Mouse (Mus musculus) embryonic fibroblast, embryonic 13.5 days (primary cell): Measurements from ENCODE around the gene Trp73. TPM values are rescaled to one million over a fixed set of nuclear protein-coding genes. Genes with fewer than 3 reads are reported as not detected.

Source experiments
- H3K27ac ChIP-seq: 2 replicates; pipeline ENCODE4 v1.5.1; 2012; ENCODE audit warnings: low read length, control low read depth, inconsistent platforms; ENCODE audit not compliant: insufficient read depth
- H3K4me1 ChIP-seq: 2 replicates; pipeline ENCODE4 v1.6.1; 2011; ENCODE audit warnings: low read length; ENCODE audit not compliant: control insufficient read depth, insufficient read depth
- H3K4me3 ChIP-seq: 2 replicates; pipeline ENCODE4 v1.5.1; 2011; ENCODE audit warnings: mild to moderate bottlenecking, control low read depth, low read length; ENCODE audit not compliant: insufficient read depth
- CTCF ChIP-seq: IDR thresholded peaks from 2 replicates; pipeline ENCODE4 v1.5.1; 2011; ENCODE audit warnings: mild to moderate bottlenecking, control low read depth, low read length, moderate library complexity, borderline replicate concordance; ENCODE audit not compliant: insufficient read depth
- POLR2A ChIP-seq: IDR thresholded peaks from 2 replicates; pipeline ENCODE4 v1.6.1; 2011; ENCODE audit warnings: low read depth, mild to moderate bottlenecking, control low read depth, low read length, moderate library complexity
- polyA plus RNA-seq: library from polyadenylated mRNA; stranded (reverse); fragments of >200 nt; gene quantifications from 2 replicates; pipeline ENCODE4 v1.2.4, GENCODE M21; 2011; ENCODE audit warnings: low read depth; ENCODE audit not compliant: missing spikeins, insufficient read length

Gene Trp73
- polyA plus RNA-seq, 1 experiment = not detected

- H3K4me1 ChIP-seq = no peaks in the 10 kb centered on the region
- no peak overlapping the region for H3K4me3 ChIP-seq
- TF ChIP-seq CTCF (no peak), POLR2A (no peak)
- no peak overlapping the region for H3K27ac ChIP-seq
Measured at GRCm38 (mm10) chr4:154129950-154130349, 10.1 kb downstream of the Trp73 start.

- no peak for TF ChIP-seq CTCF
- TF ChIP-seq POLR2A = no peak
- H3K27ac ChIP-seq = no peak overlapping the region
- no peaks in the 10 kb centered on the region for H3K4me1 ChIP-seq
- H3K4me3 ChIP-seq = no peak overlapping the region
Measured at GRCm38 (mm10) chr4:154127273-154127672, 12.7 kb downstream of the Trp73 start.

GRCm38 (mm10) chr4:154125202-154125601, 14.8 kb downstream of the Trp73 start:
- Histone ChIP-seq H3K4me1 (no peaks in the 10 kb centered on the region), H3K4me3 (no peak overlapping the region), H3K27ac (no peak overlapping the region)
- TF ChIP-seq CTCF (no peak), POLR2A (no peak)

GRCm38 (mm10) chr4:154123553-154123952, 16.5 kb downstream of the Trp73 start:
- no peak for TF ChIP-seq POLR2A
- no peak for TF ChIP-seq CTCF
- no peaks in the 10 kb centered on the region for H3K4me1 ChIP-seq

GRCm38 (mm10) chr4:154122374-154122773, 17.6 kb downstream of the Trp73 start:
- H3K4me1 ChIP-seq = no peaks in the 10 kb centered on the region
- TF ChIP-seq CTCF = no peak
- no peak for TF ChIP-seq POLR2A
- no peak overlapping the region for H3K4me3 ChIP-seq
- no peak overlapping the region for H3K27ac ChIP-seq

More at GRCm38 (mm10) chr4:154123553-154123952, 16.5 kb downstream of the Trp73 start:
- H3K4me3 ChIP-seq = no peak overlapping the region
- no peak overlapping the region for H3K27ac ChIP-seq

GRCm38 (mm10) chr4:154121800-154122199, 18.2 kb downstream of the Trp73 start:
- TF ChIP-seq POLR2A (no peak), CTCF (no peak)
- Histone ChIP-seq H3K4me1 (no peaks in the 10 kb centered on the region), H3K27ac (no peak overlapping the region), H3K4me3 (no peak overlapping the region)

GRCm38 (mm10) chr4:154119208-154119607, 20.8 kb downstream of the Trp73 start:
- Histone ChIP-seq H3K4me3 (no peak overlapping the region), H3K27ac (no peak overlapping the region), H3K4me1 (no peaks in the 10 kb centered on the region)
- TF ChIP-seq CTCF (no peak), POLR2A (no peak)

GRCm38 (mm10) chr4:154118782-154119181, 21.2 kb downstream of the Trp73 start:
- Histone ChIP-seq H3K27ac (no peak overlapping the region), H3K4me1 (no peaks in the 10 kb centered on the region), H3K4me3 (no peak overlapping the region)
- no peak for TF ChIP-seq CTCF
- no peak for TF ChIP-seq POLR2A

- H3K4me1 ChIP-seq = no peaks in the 10 kb centered on the region
- H3K4me3 ChIP-seq = no peak overlapping the region
- H3K27ac ChIP-seq = no peak overlapping the region
- TF ChIP-seq POLR2A (no peak), CTCF (no peak)
Measured at GRCm38 (mm10) chr4:154116421-154116820, 23.6 kb downstream of the Trp73 start.

- Histone ChIP-seq H3K4me1 (no peaks in the 10 kb centered on the region), H3K4me3 (no peak overlapping the region), H3K27ac (no peak overlapping the region)
- no peak for TF ChIP-seq POLR2A
- TF ChIP-seq CTCF = no peak
Measured at GRCm38 (mm10) chr4:154109850-154110243, 30.2 kb downstream of the Trp73 start.
